Mouse (Mus musculus) intestine, embryonic 15.5 days (tissue): ENCODE measurements around the gene Cd34. TPM values are rescaled to one million over a fixed set of nuclear protein-coding genes. Genes with fewer than 3 reads are reported as not detected.

Experiments used
- ATAC-seq: fragments of 200-750 bp; cut with Nextera tagmentation; 2 replicates; pipeline ENCODE4 v1.8.0; 2017; ENCODE audit warnings: moderate TSS enrichment, moderate library complexity
- H3K27ac ChIP-seq: fragments of 300-500 bp; sonication (generic); 2 replicates; pipeline ENCODE4 v1.5.1; 2015; ENCODE audit warnings: mild to moderate bottlenecking, inconsistent platforms
- H3K27me3 ChIP-seq: fragments of 300-500 bp; sonication (generic); replicated peaks from 2 replicates; pipeline ENCODE4 v1.6.1; 2015; ENCODE audit warnings: inconsistent platforms
- H3K36me3 ChIP-seq: fragments of 300-500 bp; sonication (generic); 2 replicates; pipeline ENCODE4 v1.6.1; 2015; ENCODE audit warnings: inconsistent platforms
- H3K4me1 ChIP-seq: fragments of 300-500 bp; sonication (generic); replicated peaks from 2 replicates; pipeline ENCODE4 v1.6.1; 2015; ENCODE audit warnings: inconsistent platforms
- H3K4me2 ChIP-seq: fragments of 300-500 bp; sonication (generic); replicated peaks from 2 replicates; pipeline ENCODE4 v1.6.1; 2015; ENCODE audit warnings: mild to moderate bottlenecking, inconsistent platforms
- H3K4me3 ChIP-seq: fragments of 300-500 bp; sonication (generic); replicated peaks from 2 replicates; pipeline ENCODE4 v1.5.1; 2015; ENCODE audit warnings: inconsistent platforms
- H3K9ac ChIP-seq: fragments of 300-500 bp; sonication (generic); 2 replicates; pipeline ENCODE4 v1.6.1; 2015; ENCODE audit warnings: inconsistent platforms
- H3K9me3 ChIP-seq: fragments of 300-500 bp; sonication (generic); 2 replicates; pipeline ENCODE4 v1.6.1; 2016; ENCODE audit warnings: inconsistent platforms
- WGBS: fragments of 180-500 bp; shearing (Covaris S2); methylation state at CpG from one replicate; pipeline ENCODE4 v1.1.7; 2015; 5-methylcytosine and 5-hydroxymethylcytosine counted together
- polyA plus RNA-seq: library from polyadenylated mRNA; unstranded; fragments of >200 nt; fragmentation: Nextera tagmentation; extraction: Ambion mirVana; gene quantifications from 2 replicates; pipeline ENCODE4 v1.2.1, GENCODE M21; 2015

Cd34 gene
- 59.9 and 65.1 TPM in 2 replicates for polyA plus RNA-seq

- H3K4me1 ChIP-seq = no peaks in the 10 kb centered on the region
- H3K9me3 ChIP-seq = no peaks in the 10 kb centered on the region
- peak within 1 kb of the TSS; percentile 44 for H3K9ac ChIP-seq
- peak; percentile 82 for ATAC-seq
- H3K4me2 ChIP-seq = peak within 1 kb of the TSS; percentile 76
- H3K27me3 ChIP-seq = peaks cover 4% of the 10 kb centered on the region; the same call in 1 of the 2 replicates
- WGBS = under 1% methylated on average over 26 of the region's 26 CpGs
- no peak within 1 kb of the TSS for H3K27ac ChIP-seq
- peak within 1 kb of the TSS; percentile 40 for H3K4me3 ChIP-seq
- no peaks in the 10 kb centered on the region for H3K36me3 ChIP-seq
Observed at GRCm38 (mm10) chr1:194938715-194939114, at the start of gene Cd34. Gene Cd34 (plus strand): TSS chr1:194938819.

- H3K36me3 ChIP-seq = no peaks in the 10 kb centered on the region
- no peak overlapping the region for H3K4me2 ChIP-seq
- no peaks in the 10 kb centered on the region for H3K9me3 ChIP-seq
- H3K4me1 ChIP-seq = no peaks in the 10 kb centered on the region
- no peak overlapping the region for H3K27ac ChIP-seq
- ATAC-seq = no peak
- no peaks in the 10 kb centered on the region for H3K27me3 ChIP-seq
- no peak overlapping the region for H3K4me3 ChIP-seq
- no peak overlapping the region for H3K9ac ChIP-seq
- 44% methylated on average over 1 of the region's 1 CpGs for WGBS
Observed at GRCm38 (mm10) chr1:194894513-194894912, 44.1 kb upstream of the Cd34 start.

- no peak overlapping the region for H3K4me2 ChIP-seq
- H3K27ac ChIP-seq = no peak overlapping the region
- 87% methylated on average over 3 of the region's 3 CpGs for WGBS
Observed at GRCm38 (mm10) chr1:194895287-194895686, 43.3 kb upstream of the Cd34 start.

GRCm38 (mm10) chr1:194901075-194901474, 37.5 kb upstream of the Cd34 start:
- no peaks in the 10 kb centered on the region for H3K36me3 ChIP-seq
- H3K4me1 ChIP-seq = no peaks in the 10 kb centered on the region
- ATAC-seq = no peak
- H3K4me3 ChIP-seq = no peak overlapping the region
- no peak overlapping the region for H3K4me2 ChIP-seq
- no peaks in the 10 kb centered on the region for H3K9me3 ChIP-seq
- H3K9ac ChIP-seq = no peak overlapping the region
- no peaks in the 10 kb centered on the region for H3K27me3 ChIP-seq
- no peak overlapping the region for H3K27ac ChIP-seq

More at GRCm38 (mm10) chr1:194895287-194895686, 43.3 kb upstream of the Cd34 start:
- H3K4me3 ChIP-seq = no peak overlapping the region
- H3K27me3 ChIP-seq = no peaks in the 10 kb centered on the region
- H3K9me3 ChIP-seq = no peaks in the 10 kb centered on the region
- ATAC-seq = no peak
- H3K9ac ChIP-seq = no peak overlapping the region
- no peaks in the 10 kb centered on the region for H3K4me1 ChIP-seq
- H3K36me3 ChIP-seq = no peaks in the 10 kb centered on the region

GRCm38 (mm10) chr1:194901826-194902225, 36.8 kb upstream of the Cd34 start:
- no peaks in the 10 kb centered on the region for H3K36me3 ChIP-seq
- no peaks in the 10 kb centered on the region for H3K9me3 ChIP-seq
- 54% methylated on average over 1 of the region's 1 CpGs for WGBS

GRCm38 (mm10) chr1:194908956-194909355, 29.7 kb upstream of the Cd34 start:
- Histone ChIP-seq H3K27me3 (no peaks in the 10 kb centered on the region), H3K4me3 (no peak overlapping the region), H3K4me1 (no peaks in the 10 kb centered on the region), H3K9me3 (no peaks in the 10 kb centered on the region), H3K36me3 (no peaks in the 10 kb centered on the region), H3K4me2 (no peak overlapping the region), H3K27ac (no peak overlapping the region), H3K9ac (no peak overlapping the region)
- peak; percentile 41; the same call in 1 of the 2 replicates for ATAC-seq

More at GRCm38 (mm10) chr1:194901826-194902225, 36.8 kb upstream of the Cd34 start:
- Histone ChIP-seq H3K4me2 (no peak overlapping the region), H3K27ac (no peak overlapping the region), H3K4me3 (no peak overlapping the region), H3K27me3 (no peaks in the 10 kb centered on the region), H3K4me1 (no peaks in the 10 kb centered on the region), H3K9ac (no peak overlapping the region)
- no peak for ATAC-seq

GRCm38 (mm10) chr1:194925753-194926350, 12.8 kb upstream of the Cd34 start:
- Histone ChIP-seq H3K9me3 (no peaks in the 10 kb centered on the region), H3K4me1 (no peaks in the 10 kb centered on the region), H3K9ac (no peak overlapping the region), H3K27me3 (no peaks in the 10 kb centered on the region), H3K27ac (no peak overlapping the region), H3K36me3 (no peaks in the 10 kb centered on the region), H3K4me3 (no peak overlapping the region), H3K4me2 (no peak overlapping the region)
- ATAC-seq = no peak
- WGBS = 32% methylated on average over 1 of the region's 1 CpGs

- peak; percentile 15; the same call in 1 of the 2 replicates for ATAC-seq
- no peaks in the 10 kb centered on the region for H3K9me3 ChIP-seq
- no peaks in the 10 kb centered on the region for H3K27me3 ChIP-seq
- H3K27ac ChIP-seq = no peak overlapping the region
- H3K36me3 ChIP-seq = no peaks in the 10 kb centered on the region
- no peak overlapping the region for H3K4me3 ChIP-seq
- H3K4me1 ChIP-seq = no peaks in the 10 kb centered on the region
- no peak overlapping the region for H3K4me2 ChIP-seq
- no peak overlapping the region for H3K9ac ChIP-seq
- 71% methylated on average over 3 of the region's 3 CpGs for WGBS
Observed at GRCm38 (mm10) chr1:194927887-194928286, 10.7 kb upstream of the Cd34 start.

GRCm38 (mm10) chr1:194929275-194929971, 9.2 kb upstream of the Cd34 start:
- Histone ChIP-seq H3K9ac (no peak overlapping the region), H3K36me3 (no peaks in the 10 kb centered on the region), H3K27ac (no peak overlapping the region), H3K4me3 (no peak overlapping the region), H3K27me3 (no peaks in the 10 kb centered on the region), H3K4me2 (no peak overlapping the region), H3K9me3 (no peaks in the 10 kb centered on the region), H3K4me1 (no peaks in the 10 kb centered on the region)
- 58% methylated on average over 2 of the region's 2 CpGs for WGBS
- ATAC-seq = no peak

GRCm38 (mm10) chr1:194929972-194930355, 8.7 kb upstream of the Cd34 start:
- WGBS = 50% methylated on average over 1 of the region's 1 CpGs
- Histone ChIP-seq H3K4me3 (no peak overlapping the region), H3K36me3 (no peaks in the 10 kb centered on the region), H3K9me3 (no peaks in the 10 kb centered on the region), H3K4me1 (no peaks in the 10 kb centered on the region), H3K27me3 (no peaks in the 10 kb centered on the region), H3K27ac (peak overlapping the region; percentile 19; the same call in 1 of the 2 replicates), H3K4me2 (no peak overlapping the region), H3K9ac (no peak overlapping the region)
- ATAC-seq = peak; percentile 39; the same call in 1 of the 2 replicates

GRCm38 (mm10) chr1:194930706-194931105, 7.9 kb upstream of the Cd34 start:
- no peak for ATAC-seq
- Histone ChIP-seq H3K4me1 (no peaks in the 10 kb centered on the region), H3K27me3 (no peaks in the 10 kb centered on the region), H3K27ac (peak overlapping the region; percentile 19; the same call in 1 of the 2 replicates), H3K9ac (no peak overlapping the region), H3K4me2 (no peak overlapping the region), H3K4me3 (no peak overlapping the region), H3K9me3 (no peaks in the 10 kb centered on the region), H3K36me3 (no peaks in the 10 kb centered on the region)

GRCm38 (mm10) chr1:194935351-194935750, 3.3 kb upstream of the Cd34 start:
- no peak overlapping the region for H3K4me2 ChIP-seq
- H3K36me3 ChIP-seq = no peaks in the 10 kb centered on the region
- H3K9me3 ChIP-seq = no peaks in the 10 kb centered on the region
- 28% methylated on average over 1 of the region's 1 CpGs for WGBS
- no peak overlapping the region for H3K9ac ChIP-seq
- no peak overlapping the region for H3K27ac ChIP-seq
- H3K4me3 ChIP-seq = no peak overlapping the region
- no peak for ATAC-seq
- no peaks in the 10 kb centered on the region for H3K4me1 ChIP-seq
- H3K27me3 ChIP-seq = peaks cover 4% of the 10 kb centered on the region; the same call in 1 of the 2 replicates

- Histone ChIP-seq H3K36me3 (no peaks in the 10 kb centered on the region), H3K9ac (no peak overlapping the region), H3K27ac (no peak overlapping the region), H3K9me3 (no peaks in the 10 kb centered on the region), H3K27me3 (peaks cover 4% of the 10 kb centered on the region; the same call in 1 of the 2 replicates), H3K4me3 (no peak overlapping the region), H3K4me1 (no peaks in the 10 kb centered on the region), H3K4me2 (no peak overlapping the region)
- no peak for ATAC-seq
Observed at GRCm38 (mm10) chr1:194941528-194941927, 2.9 kb downstream of the Cd34 start.
